Mouse (Mus musculus) lung, postnatal 0 days (tissue): ENCODE measurements at regions not wholly inside any gene's neighbourhood (a gene's known extent, or its start where the extent isn't known, plus 50 kb on each side); places are given as distances from the start of the nearest gene placed in this dataset.

ENCODE experiments used
- CTCF ChIP-seq: IDR thresholded peaks from 2 replicates; pipeline ENCODE4 v1.5.1; 2016; ENCODE audit warnings: antibody characterized with exemption, mild to moderate bottlenecking
- EP300 ChIP-seq: IDR thresholded peaks from 2 replicates; pipeline ENCODE4 v1.6.1; 2016; ENCODE audit warnings: antibody characterized with exemption, mild to moderate bottlenecking, control low read depth

- no peak for TF ChIP-seq CTCF
- TF ChIP-seq EP300, result no peak
Measured at GRCm38 (mm10) chrX:157020337-157020736, 394.8 kb downstream of the Phex start.
